Mouse (Mus musculus) cerebellum, adult 9-10 months (tissue): ENCODE data around the gene Kif16b.

ENCODE experiments used
- DNase-seq: peaks from one replicate; pipeline ENCODE4 v3.0.0; 2022

The Kif16b gene

DNA sequence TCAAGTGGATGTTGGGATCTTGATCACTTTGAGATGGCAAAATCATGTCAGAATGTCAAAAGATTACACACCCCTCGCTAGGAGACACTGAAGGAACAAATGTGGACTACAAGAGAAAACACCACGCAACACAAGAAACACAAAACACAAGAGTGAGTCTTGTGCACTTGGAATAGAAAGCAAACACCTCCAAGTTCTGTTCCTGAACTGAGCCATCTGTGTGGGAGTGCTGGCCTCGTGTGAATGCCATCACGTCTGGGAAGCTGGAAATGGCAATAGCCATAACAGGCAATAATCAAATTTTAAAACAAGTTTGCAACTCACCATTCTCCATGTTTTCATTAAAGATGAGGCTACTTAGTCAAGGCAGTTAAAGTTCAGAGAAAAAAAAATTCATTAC lies 254.5 kb downstream of the Kif16b start:
- no peak for DNase-seq

- no peak for DNase-seq
These were observed 259.6 kb downstream of the Kif16b start for GRCm38 (mm10) chr2:142641766-142642165.

DNA sequence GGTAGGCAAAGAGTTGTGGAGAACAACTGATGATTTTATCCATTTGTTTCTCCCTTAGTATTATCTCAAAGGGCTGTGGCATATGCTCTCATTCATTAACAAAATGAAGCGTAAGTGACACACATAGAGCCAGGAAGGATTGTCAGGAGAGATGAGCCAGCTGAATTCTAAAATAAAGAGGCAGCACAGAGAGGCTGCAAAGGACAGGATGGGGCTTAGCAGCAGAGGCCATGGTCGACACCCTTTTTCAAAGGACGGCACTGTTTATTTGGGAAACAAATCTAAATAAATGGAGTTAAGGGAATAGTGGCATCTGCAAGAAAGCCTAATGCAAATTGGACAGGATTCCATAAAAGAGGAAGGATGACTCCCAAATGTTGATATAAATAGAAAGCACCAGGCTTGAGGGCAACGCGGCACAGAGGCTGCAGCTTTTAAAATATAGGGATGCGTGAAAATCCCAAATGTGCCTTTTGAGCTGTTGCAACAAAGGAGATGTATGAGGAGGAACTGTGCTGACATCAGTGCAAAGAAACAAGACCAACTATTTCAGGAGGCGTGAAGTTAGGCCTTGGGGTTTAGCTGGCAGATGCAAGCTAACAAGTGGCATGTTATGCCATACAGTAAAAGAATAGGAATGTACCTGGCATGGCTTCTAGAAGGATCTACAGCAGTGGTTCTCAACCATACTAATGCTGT lies 265.6 kb downstream of the Kif16b start:
- DNase-seq: peak; percentile 60

DNA sequence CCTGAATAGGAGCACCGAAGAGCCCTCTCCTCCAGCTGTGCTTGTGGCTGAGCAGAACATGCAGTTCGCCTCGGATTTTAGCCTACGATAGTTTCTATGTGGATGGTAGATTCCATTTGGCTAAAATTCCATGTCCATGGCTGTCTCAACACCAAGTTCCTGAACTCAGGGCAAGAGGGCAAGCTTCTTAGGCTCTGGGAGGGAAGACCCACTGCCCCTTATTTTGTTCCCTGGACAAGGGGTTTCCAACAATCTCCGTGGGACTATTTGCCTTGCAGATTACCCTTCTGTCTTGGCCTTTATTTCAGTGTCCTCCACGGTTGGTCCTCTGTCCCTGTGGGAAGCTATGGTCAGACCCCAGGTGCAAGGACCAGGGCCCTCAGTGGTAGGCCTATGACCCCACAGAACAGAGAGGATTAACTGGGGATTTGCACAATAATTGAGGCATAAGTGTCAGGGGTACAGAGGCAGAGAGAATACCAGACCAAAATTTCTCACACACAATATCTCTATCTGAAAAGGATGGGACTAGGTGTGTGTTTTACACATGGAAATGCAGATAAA lies 267.3 kb downstream of the Kif16b start:
- DNase-seq: no peak

GRCm38 (mm10) chr2:142629523-142630312 lies 271.6 kb downstream of the Kif16b start:
- no peak for DNase-seq

DNA sequence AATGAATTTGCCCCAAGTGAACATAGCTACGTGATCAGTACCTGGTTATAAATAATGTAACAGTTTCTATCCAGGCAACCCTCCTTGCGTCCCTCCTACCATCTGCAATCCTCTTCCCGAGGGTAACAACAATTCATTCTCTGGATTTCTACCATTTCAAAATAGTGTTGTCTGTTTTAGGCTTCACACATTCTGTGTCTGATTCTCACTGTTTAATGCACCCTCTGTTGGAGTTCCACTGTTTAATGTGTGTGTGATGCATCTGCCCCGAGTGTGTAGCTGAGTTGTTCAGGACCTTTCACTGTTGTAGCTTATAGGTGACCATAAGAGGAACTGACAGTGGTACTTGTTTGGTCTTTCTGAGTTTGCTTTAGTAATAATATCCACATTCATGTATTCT lies 275.6 kb downstream of the Kif16b start:
- DNase-seq: no peak

- DNase-seq: no peak
These were observed 276.2 kb downstream of the Kif16b start for GRCm38 (mm10) chr2:142625101-142625500.

GRCm38 (mm10) chr2:142624254-142624653 lies 277.1 kb downstream of the Kif16b start:
- no peak for DNase-seq

DNA sequence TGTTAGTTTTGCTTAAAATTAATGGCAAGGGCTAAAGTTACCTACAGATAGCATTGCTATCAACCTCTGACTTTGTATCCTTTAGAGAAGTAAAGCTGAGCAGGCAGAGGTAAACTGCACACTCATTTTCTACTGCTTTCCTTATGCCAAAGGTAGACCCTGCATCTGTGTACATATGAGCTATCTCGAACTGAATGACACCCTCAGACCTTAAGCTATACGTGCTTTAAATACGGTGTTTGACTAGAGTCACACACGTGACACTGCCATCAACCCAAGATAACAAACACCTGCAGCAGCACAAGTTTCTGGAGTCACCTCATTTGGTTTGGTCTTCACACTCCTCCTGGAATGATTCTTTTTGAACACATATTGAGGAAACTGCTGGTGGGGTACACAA lies 280.2 kb downstream of the Kif16b start:
- no peak for DNase-seq

- no peak for DNase-seq
These were observed 281.4 kb downstream of the Kif16b start for GRCm38 (mm10) chr2:142619926-142620325.

DNA sequence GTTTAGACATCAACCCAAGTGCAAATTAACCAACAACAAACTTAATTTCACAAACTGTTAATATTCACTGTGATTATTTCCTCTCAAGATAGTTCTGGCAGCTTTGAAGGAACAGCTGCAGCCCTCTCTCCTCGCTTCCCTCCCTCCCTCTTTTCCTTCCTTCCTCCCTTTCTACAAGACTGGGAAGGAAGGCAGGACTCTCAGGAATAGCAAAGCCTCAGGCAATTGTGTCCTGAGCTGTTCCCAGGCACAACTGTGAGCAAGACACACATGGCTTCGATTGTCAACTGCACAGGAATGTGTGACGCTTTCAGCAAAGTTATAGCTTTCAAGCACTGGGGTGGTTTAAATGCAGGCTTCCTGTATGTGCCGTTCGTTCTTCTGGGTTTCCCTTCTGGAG lies 286.8 kb downstream of the Kif16b start:
- no peak for DNase-seq

GRCm38 (mm10) chr2:142612359-142612953 lies 288.9 kb downstream of the Kif16b start:
- no peak for DNase-seq

- DNase-seq: peak; percentile 81
These were observed 290.2 kb downstream of the Kif16b start for GRCm38 (mm10) chr2:142611113-142611512.

- DNase-seq: no peak
These were observed 291.1 kb downstream of the Kif16b start for GRCm38 (mm10) chr2:142610206-142610605.

GRCm38 (mm10) chr2:142608778-142609177 lies 292.6 kb downstream of the Kif16b start:
- peak; percentile 76 for DNase-seq

- no peak for DNase-seq
These were observed 296.6 kb downstream of the Kif16b start for GRCm38 (mm10) chr2:142604762-142605161.

DNA sequence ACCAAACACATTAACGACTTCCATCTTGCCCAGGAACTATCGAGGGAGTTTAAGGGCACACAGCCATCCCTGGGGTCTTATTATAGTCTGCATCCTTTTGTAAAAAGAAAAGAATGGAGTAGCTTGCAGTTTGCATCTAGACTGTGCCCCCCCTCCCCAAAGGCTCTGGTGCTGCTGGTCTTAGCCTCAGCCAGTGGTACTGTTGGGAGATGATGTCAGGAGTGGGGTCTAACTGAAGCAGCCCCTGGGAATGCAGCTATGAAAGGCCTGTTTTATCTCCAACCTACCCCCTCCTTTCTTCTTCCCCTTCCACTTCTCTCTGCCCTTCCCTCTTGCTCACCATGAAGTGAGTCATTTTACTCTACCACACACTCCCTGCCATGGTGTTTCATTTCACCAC lies 298.1 kb downstream of the Kif16b start:
- DNase-seq: no peak

GRCm38 (mm10) chr2:142599235-142599634 lies 302.1 kb downstream of the Kif16b start:
- DNase-seq: no peak

GRCm38 (mm10) chr2:142596176-142597170 lies 304.9 kb downstream of the Kif16b start:
- no peak for DNase-seq

GRCm38 (mm10) chr2:142590938-142591337 lies 310.4 kb downstream of the Kif16b start:
- no peak for DNase-seq

- DNase-seq: no peak
These were observed 311.0 kb downstream of the Kif16b start for GRCm38 (mm10) chr2:142590284-142590724.
